Mouse (Mus musculus): Measurements from ENCODE around the gene Adck1.
A peak's percentile ranks its signal among the peaks of the same experiment; 100 is the strongest.
"Not testable (repeated sequence)": the region's sequence is repeated elsewhere in the genome, so short reads cannot be mapped to it uniquely, and the experiment has no call there.

Adck1 gene

DNA sequence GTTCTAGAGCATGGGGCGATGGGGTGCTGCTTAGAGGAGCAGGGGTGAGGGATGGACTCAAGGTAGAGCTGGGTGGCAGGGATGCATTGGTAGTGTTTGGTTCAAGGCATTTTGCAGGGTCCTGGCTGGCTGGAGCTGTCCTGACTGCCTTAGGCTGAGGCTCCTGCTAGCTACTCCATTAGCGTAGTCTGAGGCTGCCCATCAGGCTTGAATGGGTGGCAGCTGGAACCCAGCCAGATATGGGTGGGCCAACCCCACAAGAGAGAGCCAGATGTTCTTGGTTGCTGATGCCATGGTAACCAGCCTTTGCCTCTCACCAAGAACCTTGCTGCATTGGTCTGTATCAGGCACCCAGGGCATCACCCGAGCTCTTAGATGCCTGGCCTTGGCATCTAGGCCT, 66.6 kb downstream of the Adck1 start:
- no peak for DNase-seq (ENCODE audit: low spot score)

DNA sequence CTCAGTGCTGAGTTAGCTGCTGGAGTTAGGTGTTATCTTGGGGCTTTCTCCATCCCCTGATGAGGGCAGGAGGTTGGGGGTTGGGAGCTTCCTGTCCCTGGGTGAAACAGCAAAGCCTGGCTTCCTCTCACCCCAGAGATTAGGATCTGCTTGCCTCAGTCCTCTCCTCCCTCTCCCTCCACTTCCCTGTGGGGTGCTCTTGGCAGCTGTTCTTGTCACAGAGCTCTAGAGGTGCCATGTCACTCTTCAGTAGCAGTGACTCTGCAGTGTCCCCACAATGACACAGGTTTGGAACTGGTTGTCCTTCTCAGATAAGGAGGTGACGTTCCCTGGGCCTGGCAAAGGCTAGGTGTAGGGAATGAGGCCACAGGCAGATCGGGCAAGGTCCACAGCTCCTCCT, 68.4 kb downstream of the Adck1 start:
- DNase-seq (ENCODE audit: low spot score) = no peak

DNA sequence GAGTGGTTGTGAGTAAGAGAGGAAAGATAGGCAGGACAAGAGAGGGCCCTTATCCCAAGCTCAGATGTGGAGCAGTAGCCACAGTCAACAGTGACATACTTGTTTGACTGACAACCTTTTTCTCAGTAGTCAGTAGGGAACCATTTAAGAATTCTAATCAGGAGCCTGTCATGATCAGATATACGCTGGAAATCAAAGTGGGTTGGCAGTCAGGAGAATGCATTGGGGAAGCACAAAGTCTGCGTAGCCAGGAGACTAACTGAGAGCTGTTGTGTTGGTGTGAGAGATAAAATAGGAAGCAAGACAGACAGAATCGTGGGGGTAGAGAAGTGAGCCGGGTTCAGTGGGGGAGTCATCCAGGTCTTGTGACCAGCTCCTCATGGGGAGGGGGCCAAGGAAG, 71.9 kb downstream of the Adck1 start:
- no peak for DNase-seq (ENCODE audit: low spot score)

DNA sequence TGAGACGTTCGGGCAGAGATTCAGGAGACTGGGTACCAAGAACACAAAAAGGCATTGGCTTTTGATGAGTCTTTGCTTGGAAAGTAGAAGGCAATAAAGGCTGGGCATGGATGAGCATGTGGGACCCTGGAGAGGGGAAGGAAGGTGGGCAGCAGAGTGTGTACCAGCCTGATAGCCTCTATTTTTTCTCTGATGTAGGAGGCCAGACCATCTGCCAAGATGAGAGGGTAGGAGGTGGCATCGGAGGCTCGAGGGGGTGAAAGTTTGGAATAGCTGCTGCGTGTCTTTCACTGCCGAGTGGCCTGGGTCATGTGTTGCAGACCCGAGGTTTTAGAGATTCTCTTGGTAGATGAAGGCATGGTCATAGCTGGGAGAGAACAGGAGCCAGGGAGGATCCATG, 72.8 kb downstream of the Adck1 start:
- DNase-seq (ENCODE audit: low spot score) = no peak

DNA sequence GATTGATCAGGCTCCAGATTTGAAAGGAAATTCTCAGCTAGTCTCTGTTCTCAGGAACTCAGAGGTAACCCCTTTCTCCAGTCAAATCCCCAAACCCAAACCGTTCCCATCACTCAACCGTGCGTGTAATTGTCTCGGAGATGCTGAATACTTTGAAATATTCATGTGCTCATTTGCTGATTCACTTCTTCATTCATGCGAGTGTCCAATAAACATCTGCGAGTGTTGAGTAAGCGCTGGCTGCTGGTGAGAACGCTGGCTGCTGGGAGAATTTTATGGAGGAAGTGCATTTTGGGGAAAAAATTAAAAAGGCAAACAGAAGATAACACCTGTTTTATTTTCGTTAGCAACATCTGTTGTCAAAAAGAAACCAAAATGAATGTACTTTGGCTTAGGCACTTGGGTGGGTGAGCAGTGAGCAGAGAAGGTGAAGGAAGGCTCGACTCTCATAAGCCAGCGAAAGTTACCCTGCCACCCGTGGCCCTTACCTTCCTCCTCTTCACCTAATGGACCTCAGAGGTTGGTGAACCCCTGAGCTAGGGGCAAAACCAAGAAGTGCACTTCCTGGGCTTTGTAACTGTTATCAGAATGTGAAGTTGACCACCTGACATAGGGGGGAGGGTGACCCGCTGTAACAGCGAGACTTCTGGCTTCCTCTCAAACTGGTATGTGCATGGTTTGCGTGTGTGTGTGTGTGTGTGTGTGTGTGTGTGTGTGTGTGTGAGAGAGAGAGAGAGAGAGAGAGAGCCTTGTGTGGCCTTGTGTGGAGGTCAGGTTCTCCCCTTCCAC, 76.8 kb downstream of the Adck1 start:
- DNase-seq (ENCODE audit: low spot score) = no peak

DNA sequence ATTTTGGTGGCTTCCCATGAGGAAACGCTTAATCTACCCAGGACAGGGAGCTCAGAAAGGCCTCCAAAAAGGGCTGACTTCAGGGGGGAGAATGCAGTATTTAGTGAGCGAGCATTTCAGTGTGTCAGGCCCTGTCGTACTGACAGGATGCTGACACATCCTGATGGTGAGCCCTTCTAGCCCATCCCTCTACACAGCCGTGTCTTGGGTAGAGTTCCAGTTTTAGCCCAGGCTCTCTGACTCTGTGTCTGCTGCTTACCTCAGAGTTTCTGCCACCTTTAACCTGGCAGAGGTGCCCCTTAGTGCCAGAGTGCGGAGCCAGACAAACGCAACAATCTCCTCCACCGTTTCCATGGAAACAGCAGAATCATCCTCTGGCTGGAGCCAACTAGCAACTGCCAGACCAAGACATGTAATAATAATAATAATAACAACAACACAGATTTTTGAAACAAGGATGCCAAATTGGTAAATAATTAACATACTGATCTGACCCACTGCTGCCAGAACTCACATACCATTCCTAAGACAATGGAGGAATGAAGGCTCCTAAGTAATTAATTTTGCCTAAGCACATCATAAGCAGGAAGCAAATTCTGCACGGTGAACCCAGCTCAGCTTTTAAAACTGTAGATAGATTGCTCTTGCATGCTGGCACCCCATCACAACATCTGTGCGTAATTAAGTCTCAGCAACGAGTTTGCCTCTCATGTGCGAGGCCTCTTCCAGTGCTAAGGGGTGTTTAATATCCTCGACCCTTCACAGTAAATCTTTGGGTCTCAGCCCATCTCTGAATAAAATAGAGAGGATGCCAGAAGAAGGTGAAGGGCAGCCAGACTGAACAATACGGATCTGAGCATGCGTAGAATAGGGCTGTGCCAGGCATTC, 81.8 kb downstream of the Adck1 start:
- DNase-seq (ENCODE audit: low spot score) = no peak

DNA sequence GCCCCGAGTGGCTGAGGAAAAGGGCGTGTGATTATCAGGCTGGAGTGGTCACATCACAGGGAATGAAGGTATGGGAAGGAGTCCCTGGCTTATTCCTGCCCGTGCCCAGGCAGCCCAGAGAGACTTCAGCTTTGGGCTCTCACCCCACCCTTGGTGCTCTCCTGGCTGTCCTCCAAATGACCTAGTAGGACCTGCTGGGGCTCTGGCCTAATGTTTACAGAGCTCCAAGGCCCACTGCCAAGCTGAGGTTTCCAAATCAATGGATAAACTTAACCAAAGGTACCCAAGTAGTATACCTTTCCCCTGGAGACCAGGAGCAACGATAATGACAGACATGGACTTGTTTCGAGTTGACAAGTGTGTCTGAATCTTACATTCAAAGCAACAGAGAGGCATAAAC, 83.7 kb downstream of the Adck1 start:
- peak; percentile 58 for DNase-seq (ENCODE audit: low spot score)

DNA sequence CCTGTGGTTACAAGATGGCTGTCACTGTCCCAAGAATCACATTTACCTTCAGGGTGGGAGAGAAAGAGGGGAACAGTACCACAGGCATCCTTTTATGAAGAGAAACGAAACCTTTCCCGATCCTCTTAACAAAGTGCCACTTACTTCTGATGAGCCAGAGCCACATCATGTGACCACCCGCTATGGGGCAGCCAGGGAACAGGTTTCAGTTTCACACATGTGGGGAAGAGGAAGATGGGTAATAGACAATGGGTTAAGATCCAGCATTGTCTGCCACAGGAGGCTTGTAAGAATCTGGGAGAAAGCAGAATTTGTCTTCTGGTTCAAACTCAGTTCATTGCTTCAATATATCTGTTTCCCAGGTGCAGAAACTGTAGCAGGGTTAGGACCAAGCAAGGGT, 85.1 kb downstream of the Adck1 start:
- DNase-seq (ENCODE audit: low spot score) = no peak

DNA sequence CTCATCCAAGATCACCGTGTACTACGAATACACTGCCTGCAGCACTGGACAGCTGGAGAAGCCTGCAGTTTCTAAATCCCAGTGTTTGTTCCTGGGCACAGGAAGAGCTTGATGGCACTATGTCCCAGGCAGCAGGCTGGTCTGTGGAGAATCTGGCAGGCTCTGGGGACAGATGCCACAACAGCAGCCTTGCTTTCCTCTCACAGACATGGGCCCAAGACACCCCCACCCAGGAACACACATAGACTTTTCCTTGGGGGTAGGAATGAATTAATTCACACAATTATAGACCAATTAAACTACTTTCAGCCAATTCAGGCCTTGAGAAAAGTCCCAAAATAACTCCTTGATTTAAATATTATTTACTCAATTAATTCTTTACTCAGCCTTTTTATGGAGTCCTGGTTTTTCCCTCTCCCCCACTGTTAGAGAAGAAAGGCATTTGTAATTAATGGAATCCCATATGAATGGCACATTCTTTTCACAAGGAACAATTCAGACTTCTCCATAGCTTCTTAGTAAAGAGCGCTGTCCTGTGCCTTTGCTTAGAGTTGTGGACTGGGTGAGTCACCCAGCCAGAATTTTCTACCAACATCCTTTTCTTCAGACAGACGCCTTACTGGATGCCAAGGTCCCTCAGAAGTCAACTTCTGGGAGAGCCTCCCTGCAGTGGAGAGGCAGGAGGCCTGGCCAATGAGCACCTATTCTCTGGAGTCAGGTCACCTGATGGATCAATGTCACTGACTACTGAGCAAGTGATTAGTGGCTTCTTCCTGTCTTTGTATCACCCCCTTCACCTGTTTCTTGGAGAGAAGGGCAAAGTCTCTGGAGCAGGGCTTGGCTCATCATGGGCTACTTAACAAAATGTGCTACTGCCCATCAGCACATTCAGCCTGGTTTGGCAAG, 90.6 kb downstream of the Adck1 start:
- no peak for DNase-seq (ENCODE audit: low spot score)

DNA sequence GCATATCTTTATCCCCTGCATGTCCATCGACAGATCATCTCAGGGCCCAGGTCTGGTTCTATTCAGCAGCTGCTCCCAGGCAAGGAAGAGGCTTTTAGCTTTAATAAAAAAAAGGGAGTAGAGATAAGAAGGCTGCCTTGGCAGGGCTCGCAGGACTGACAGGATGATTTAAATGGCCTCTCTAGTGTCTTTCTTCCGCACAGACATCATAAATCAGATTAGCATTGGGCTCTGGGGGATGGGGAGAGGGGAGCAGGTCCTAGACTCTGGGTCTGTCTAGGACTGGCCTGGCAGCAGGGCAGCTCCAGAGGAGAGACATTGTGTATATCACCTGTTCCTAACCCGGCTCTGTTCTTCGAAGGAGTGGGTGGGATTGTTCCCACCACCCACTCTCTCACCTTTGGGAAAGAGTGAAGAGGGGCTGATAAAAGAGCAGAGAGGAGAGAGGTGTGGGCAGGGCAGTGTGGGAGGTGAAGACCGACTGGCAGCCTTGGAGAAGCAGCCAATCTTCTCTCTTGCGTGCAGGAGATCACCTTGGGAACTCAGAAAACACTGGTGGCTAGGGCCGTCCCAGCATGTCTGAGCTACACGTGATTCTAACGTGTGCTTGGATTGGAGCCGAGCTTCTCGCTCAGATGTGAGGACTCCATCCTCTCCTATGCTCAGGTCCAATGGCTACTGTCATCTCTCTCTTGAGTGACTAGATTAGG, 94.5 kb downstream of the Adck1 start:
- no peak for DNase-seq (ENCODE audit: low spot score)

DNA sequence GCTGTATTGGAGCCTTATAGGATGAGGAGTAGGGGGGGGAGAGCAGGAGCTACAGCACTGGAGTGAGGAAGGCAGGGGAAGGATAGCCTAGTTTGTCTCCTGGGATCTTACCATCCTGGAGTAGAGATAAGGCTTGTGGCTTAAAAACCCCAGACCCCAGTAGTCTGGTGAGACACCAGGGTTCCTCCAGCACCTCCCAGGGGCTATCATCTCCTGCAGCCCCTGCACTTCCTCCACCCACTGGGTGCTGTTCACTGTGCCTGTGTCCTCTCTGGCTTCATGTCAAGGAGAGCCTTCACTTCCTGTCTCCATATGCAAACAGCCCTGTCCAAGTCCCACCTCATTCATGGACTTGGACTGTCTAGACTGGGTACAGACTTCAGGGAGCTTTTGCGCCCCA, 96.7 kb downstream of the Adck1 start:
- DNase-seq (ENCODE audit: low spot score) = no peak

DNA sequence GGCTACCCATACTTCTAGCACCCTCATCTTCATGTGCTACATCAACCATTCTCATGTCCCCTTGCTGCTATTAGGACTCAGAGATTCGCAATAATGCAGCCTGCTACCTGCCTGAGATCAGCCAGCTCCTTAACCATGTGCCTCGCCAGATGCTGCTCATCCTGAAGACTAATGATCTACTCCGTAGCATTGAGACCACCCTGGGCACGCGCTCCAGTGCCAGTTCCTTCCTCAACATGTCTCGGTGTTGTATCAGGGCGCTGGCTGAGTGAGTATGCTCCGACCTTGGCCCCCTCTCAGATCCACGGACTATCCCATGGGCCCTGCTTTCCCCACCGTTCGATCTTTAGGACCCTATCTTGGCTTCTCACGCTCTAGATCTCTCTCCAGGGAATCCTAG, 98.6 kb downstream of the Adck1 start:
- DNase-seq (ENCODE audit: low spot score) = no peak

DNA sequence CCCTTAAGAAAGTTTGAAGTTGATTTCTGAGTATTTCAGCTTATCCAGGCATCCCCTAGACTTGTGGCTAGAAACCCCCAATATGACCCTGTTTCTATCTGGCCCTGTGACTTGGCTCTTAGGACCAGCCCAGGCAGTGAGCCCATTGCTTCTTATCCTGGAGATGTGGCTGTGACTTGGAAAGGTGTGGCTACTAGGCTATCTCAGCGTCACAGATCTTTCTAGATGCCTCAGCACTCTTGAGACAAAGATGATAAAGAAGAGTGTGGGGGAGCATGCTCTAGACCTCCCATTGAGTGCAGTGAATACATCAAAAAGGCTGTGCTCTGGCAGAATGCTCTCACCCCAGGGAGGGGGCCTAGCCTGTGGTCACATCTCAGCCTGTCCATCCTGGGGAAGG, 99.1 kb downstream of the Adck1 start:
- no peak for DNase-seq (ENCODE audit: low spot score)

DNA sequence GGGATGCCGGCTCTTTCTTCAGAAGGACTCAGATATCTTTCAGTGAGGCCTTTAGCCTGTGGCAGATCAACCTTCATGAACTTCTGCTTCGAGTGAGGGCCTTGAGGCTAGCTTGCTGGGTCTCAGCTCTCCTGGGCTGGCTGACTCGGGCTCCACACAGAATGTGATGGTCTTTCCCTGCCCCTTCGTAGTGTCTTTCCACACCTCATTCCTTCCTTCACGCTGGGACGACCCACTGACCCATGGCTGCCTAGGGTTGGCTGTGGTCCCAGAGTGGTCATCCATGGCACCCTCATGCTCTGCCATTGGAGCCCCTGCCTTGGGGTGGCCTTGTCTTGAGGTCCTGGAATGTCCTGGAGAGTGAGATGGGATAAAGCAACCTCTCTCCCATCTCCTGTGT, 100.7 kb downstream of the Adck1 start:
- DNase-seq (ENCODE audit: low spot score) = no peak

DNA sequence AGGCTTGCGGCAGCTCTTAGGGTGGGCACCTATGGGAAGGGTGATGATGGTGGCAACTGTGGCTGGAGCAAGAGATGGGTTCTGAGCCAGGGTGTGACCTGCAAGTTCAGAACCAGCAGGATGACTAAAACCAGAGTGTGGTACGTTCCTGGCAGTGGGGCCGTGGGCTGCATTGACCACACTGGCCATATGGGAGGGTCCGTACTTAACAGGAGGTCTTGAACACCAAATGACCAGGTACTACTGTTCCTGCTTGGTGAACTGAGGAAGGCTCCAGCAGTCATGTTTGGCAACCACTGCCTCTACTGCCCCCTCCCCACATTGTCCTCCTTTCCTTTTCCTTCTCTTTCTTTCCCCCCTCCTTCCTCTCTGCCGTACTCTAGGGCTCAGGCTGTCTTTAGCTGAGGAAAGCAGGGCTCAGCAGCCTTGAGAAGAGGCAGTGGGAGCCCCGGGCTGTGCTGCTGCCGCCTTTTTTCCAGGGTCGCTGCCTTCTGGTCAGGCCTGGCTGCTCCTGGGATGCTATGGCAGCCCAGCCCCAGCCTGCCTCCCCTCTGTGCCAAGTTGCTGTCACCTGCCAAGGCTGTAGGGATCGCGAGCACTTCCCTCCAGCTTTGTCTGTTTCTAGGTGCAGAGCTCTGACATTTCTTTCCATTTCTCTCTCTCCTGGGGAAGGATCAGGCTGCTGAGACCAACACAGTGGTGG, 103.4 kb downstream of the Adck1 start:
- no peak for DNase-seq (ENCODE audit: low spot score)

DNA sequence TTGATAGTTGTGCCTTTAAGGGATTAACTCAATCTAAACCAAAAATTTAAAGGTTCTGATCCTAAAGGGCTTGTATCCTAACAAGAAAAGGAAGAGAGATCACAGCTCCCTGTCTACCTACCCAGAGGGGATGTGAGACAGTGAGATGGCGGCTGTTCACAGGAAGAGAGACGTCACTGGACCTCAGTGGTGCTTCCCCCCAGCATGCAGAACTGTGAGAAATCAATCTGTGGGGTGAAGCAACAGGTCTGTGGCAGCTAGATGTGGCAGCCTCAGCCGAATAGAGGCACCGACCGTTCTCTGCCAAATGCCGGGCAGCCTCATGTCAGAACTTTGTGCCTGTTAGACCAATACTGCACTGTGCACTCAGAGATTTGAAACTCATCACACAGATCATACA, 106.4 kb downstream of the Adck1 start:
- DNase-seq (ENCODE audit: low spot score) = no peak

DNA sequence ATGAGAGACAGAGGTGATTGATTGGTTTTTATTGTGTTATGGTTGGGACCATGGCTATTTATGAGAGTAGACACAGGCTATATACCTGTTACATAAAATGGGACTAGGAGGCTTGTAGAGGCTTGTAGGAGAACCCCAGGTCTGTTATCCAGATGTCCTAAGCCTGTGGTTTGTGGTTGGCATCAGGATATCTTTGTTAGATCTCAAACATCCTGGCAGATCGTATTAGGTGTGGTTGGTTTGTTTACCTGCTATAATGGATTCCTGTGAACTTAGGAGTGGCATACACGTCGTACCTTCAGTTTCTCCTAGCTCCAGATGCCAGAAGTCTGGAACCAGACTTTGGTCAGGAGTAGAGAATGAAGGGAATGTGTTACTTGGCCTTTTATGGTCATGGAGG, 106.9 kb downstream of the Adck1 start:
- DNase-seq (ENCODE audit: low spot score) = no peak

DNA sequence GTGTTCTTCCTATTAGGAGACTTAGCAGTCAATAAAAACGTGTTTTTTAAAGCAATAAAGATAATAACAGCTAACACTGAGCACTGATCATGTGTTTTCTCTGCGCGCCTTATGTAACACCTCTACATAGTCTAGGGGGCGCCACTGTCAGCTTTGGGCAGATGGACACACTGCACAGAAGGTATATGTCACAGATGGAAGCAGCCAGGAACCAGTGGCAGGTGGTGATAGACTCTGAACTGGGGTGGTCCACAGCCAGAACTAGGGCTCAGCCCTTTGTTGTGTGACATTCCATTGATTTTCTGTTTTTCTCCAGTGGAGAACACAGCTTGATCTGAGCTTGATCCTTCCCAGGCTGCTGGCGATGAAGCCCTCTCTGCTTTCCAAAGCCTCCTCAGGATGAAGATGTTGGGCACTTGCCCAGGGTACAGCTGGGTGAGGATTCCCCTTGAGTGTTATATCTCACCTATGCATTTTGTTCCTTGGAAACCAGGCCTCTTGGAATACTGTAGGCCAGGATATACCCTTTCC, 107.6 kb downstream of the Adck1 start:
- no peak for DNase-seq (ENCODE audit: low spot score)

DNA sequence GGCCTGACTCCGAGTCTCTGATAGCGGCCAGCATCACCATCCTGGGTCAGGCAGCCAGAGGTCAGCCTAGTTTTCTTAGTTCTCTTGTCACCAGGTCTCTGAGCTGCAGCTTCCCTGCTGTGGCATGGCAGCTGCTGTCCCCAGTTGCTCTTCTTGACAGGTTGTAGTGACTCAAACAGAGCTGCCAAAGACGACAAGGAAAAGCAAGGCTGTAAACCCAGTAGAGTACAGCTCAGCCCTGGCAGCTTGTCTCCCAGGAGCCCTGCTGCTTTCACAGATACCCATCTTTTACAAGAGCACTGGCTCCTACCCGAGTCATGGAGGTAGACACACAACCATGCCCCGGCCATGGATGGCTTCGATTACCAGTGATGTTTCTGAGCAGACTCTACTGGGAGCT, 108.3 kb downstream of the Adck1 start:
- no peak for DNase-seq (ENCODE audit: low spot score)

DNA sequence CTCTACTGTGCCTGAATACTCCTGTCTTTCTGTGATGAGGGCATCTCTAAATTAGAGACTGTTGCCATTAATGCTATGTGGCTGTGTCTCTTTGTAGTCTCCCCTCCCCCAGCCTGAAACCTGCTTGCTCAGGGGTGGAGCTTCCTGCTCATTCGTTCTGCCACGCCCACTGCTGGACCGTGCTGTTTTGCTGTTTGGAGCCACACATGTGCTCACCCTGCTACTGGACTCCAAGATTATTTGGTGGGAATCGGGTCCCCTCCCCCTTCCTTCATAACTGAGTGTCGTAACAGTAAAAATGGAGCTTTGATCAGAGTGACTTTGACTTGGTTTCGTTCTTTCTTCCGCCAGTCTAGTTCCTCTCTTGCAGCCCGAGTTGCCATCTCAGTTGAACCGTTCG, 111.5 kb downstream of the Adck1 start:
- DNase-seq (ENCODE audit: low spot score) = not testable (repeated sequence)

DNA sequence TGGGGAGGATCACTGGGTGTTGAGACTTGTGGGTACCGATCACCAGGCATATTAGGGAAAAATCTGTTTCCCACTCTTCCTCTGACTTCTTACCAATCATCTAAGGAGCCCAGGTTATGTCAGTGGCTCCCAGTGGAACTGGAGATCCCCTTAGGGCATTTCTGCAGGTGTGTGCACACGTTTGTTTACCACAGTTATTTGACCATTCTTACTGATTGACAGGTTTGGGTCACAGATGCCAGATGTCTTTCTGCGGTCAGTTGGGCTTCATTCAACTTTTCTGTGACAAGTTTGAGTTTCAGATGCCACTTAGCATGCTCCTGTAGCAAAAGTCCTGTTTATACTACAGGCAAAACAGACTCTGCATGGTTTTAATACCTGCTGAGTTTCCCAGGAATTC, 112.5 kb downstream of the Adck1 start:
- no peak for DNase-seq (ENCODE audit: low spot score)

Data from lung, postnatal 25 days (tissue).